Mouse (Mus musculus) R1 (cell line): ENCODE results near the gene Heatr4.
"Not testable (repeated sequence)": the region's sequence is repeated elsewhere in the genome, so short reads cannot be mapped to it uniquely, and the experiment has no call there.

ENCODE experiments used
- DNase-seq: peaks from one replicate; pipeline ENCODE4 v3.0.0-alpha.2; 2018; ENCODE audit warnings: low read depth, low spot score

Heatr4 gene

GRCm38 (mm10) chr12:83938592-83938991 is 46.1 kb downstream of the Heatr4 start:
- not testable (repeated sequence) for DNase-seq

- no peak for DNase-seq
Observed at GRCm38 (mm10) chr12:83937600-83937999, 47.1 kb downstream of the Heatr4 start.

- DNase-seq, result no peak
Observed at GRCm38 (mm10) chr12:83929186-83929804, 55.4 kb downstream of the Heatr4 start.

GRCm38 (mm10) chr12:83927747-83928146 is 56.9 kb downstream of the Heatr4 start:
- DNase-seq, result no peak

GRCm38 (mm10) chr12:83926061-83926460 is 58.6 kb downstream of the Heatr4 start:
- DNase-seq, result no peak

- DNase-seq, result no peak
Observed at GRCm38 (mm10) chr12:83925160-83925703, 59.4 kb downstream of the Heatr4 start.

- DNase-seq, result no peak
Observed at GRCm38 (mm10) chr12:83924332-83924731, 60.3 kb downstream of the Heatr4 start.

GRCm38 (mm10) chr12:83923486-83923859 is 61.2 kb downstream of the Heatr4 start:
- DNase-seq, result no peak

GRCm38 (mm10) chr12:83922724-83923485 is 61.7 kb downstream of the Heatr4 start:
- no peak for DNase-seq

- peak; percentile 100 for DNase-seq
Observed at GRCm38 (mm10) chr12:83921535-83922381, 62.9 kb downstream of the Heatr4 start, which contains the start of gene Numb. Numb (minus strand) TSS chr12:83921934.

- peak; percentile 51 for DNase-seq
Observed at GRCm38 (mm10) chr12:83920721-83921441, 63.8 kb downstream of the Heatr4 start.

GRCm38 (mm10) chr12:83916884-83917283 is 67.8 kb downstream of the Heatr4 start:
- DNase-seq, result no peak

- no peak for DNase-seq
Observed at GRCm38 (mm10) chr12:83914797-83915196, 69.9 kb downstream of the Heatr4 start.

GRCm38 (mm10) chr12:83914202-83914740 is 70.4 kb downstream of the Heatr4 start:
- no peak for DNase-seq

GRCm38 (mm10) chr12:83910451-83910850 is 74.2 kb downstream of the Heatr4 start:
- DNase-seq, result no peak
